8 mouse cellular contexts compared by ENCODE assay signal in the genomic region with DNA sequence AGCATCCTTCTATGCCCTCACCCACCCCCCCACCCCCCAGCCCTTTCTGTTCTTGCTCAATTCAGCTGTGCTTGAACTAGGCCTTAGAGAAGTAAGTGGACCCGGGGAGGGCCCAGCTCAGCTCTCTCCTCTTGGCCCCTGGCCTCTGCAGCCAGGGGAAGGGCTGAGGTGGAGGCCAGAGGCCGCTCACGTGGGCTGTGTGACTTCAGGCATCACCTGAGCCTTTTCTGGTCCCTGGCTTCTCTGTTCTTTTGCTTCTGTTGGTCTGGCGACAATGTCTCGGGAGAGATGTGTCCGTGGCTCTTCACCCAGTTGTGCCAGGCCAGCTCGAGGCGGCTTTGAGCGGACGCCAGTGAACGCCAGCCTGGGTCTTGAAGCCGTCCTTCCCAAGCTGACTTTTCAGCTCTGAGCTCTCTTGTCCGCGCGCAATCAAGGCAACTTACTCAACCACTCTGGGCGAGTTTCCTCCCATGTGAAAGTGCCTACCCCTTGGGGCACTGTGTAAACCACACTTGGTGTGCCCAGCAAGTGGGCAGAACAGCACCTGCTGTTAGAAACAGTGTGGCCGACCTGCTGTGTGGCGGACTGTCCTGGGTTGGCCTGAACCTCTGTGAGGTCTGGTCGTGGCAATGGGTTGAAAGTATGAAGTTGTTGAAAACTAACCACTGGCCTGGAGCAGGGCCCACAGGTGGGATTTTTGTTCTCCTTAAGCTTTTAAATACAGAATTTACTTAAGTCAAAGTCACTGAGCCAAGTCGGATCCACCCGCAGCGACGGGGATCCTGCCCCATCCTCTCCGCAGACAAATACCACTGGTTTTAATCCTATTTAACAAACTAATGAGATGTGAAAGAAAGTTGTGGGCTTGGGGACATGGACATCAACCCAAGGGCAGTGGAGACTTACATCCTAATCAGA.
DNase-seq lines count a peak whose midpoint lies in the region; ATAC-seq lines count a peak whose summit lies in the region.

No protein-coding gene starts in this region.

- no peaks in the 10 kb centered on the region for H3K27me3 ChIP-seq in kidney, embryonic 16.5 days (ENCODE audit: insufficient read depth, low read length)
- no peaks in the 10 kb centered on the region for H3K27me3 ChIP-seq in embryonic facial prominence, embryonic 10.5 days (replicated peaks; ENCODE audit: low read depth, poor library complexity, severe bottlenecking)
- H3K27me3 ChIP-seq in intestine, embryonic 16.5 days (replicated peaks; ENCODE audit: control insufficient read depth, insufficient read depth, low read length) = no peaks in the 10 kb centered on the region

- H3K4me1 ChIP-seq in kidney, embryonic 16.5 days (ENCODE audit: insufficient read depth, low read length) = peaks cover 45% of the 10 kb centered on the region
- peaks cover 70% of the 10 kb centered on the region for H3K4me1 ChIP-seq in embryonic facial prominence, embryonic 10.5 days
- H3K4me1 ChIP-seq in intestine, embryonic 16.5 days (ENCODE audit: control insufficient read depth, insufficient read depth, low read length) = peaks cover 43% of the 10 kb centered on the region

- peak overlapping the region; percentile 70; the same call in 1 of the 2 replicates for H3K4me2 ChIP-seq in kidney, embryonic 16.5 days (replicated peaks; ENCODE audit: low read depth, low read length)
- peak overlapping the region; percentile 90; the same call in 1 of the 2 replicates for H3K4me2 ChIP-seq in intestine, embryonic 16.5 days (ENCODE audit: low read depth, low read length)

- intact Hi-C loops in left cerebral cortex, postnatal 10 days (cut with DNase I) = no loop called here

- no peak for DNase-seq in kidney, postnatal 14 days
- no peak for DNase-seq in embryonic facial prominence, embryonic 10.5 days (ENCODE audit: low spot score)
- peak; percentile 38 to 42 for DNase-seq in natural killer cell, adult 2 months (ENCODE audit: low spot score in 2 of 2)
- no peak for DNase-seq in left cerebral cortex, adult 8-10 months (ENCODE audit: low spot score in 2 of 2)
- DNase-seq in left cerebral cortex, postnatal 10 days (ENCODE audit: extremely low spot score in 1 of 2, low spot score in 2 of 2) = no peak
- no peak for DNase-seq in retina, postnatal 1 day

- WGBS in kidney, embryonic 16.5 days = 88% methylated on average over 24 of the region's 24 CpGs
- 71% methylated on average over 24 of the region's 24 CpGs for WGBS in embryonic facial prominence, embryonic 10.5 days
- 84% methylated on average over 24 of the region's 24 CpGs for WGBS in intestine, embryonic 16.5 days

- no peaks in the 10 kb centered on the region for H3K9me3 ChIP-seq in kidney, embryonic 16.5 days (ENCODE audit: low read length)
- no peaks in the 10 kb centered on the region for H3K9me3 ChIP-seq in embryonic facial prominence, embryonic 10.5 days
- no peaks in the 10 kb centered on the region for H3K9me3 ChIP-seq in intestine, embryonic 16.5 days (ENCODE audit: control insufficient read depth, low read length)

- no peak overlapping the region for H3K4me3 ChIP-seq in kidney, embryonic 16.5 days (ENCODE audit: low read length)
- H3K4me3 ChIP-seq in embryonic facial prominence, embryonic 10.5 days = peak overlapping the region; percentile 74
- H3K4me3 ChIP-seq in intestine, embryonic 16.5 days (ENCODE audit: low read length) = peak overlapping the region; percentile 63; the same call in 1 of the 2 replicates

- no peak for ATAC-seq in kidney, embryonic 16.5 days (ENCODE audit: low FRiP score, low TSS enrichment)
- ATAC-seq in intestine, embryonic 16.5 days = no peak

- H3K27ac ChIP-seq in kidney, embryonic 16.5 days (ENCODE audit: low read length) = peak overlapping the region; percentile 93
- H3K27ac ChIP-seq in embryonic facial prominence, embryonic 10.5 days (replicated peaks) = peak overlapping the region; percentile 93; the same call in 1 of the 2 replicates
- peak overlapping the region; percentile 98; the same call in 1 of the 2 replicates for H3K27ac ChIP-seq in intestine, embryonic 16.5 days (ENCODE audit: low read length)

- H3K36me3 ChIP-seq in kidney, embryonic 16.5 days (ENCODE audit: insufficient read depth, low read length) = no peaks in the 10 kb centered on the region
- 0 out of 2 replicates have a peak, but pooled peaks cover 7% of the 10 kb centered on the region for H3K36me3 ChIP-seq in embryonic facial prominence, embryonic 10.5 days (replicated peaks)
- no peaks in the 10 kb centered on the region for H3K36me3 ChIP-seq in intestine, embryonic 16.5 days (ENCODE audit: control insufficient read depth, insufficient read depth, low read length)

- H3K9ac ChIP-seq in kidney, embryonic 16.5 days (replicated peaks; ENCODE audit: low read length) = no peak overlapping the region
- H3K9ac ChIP-seq in intestine, embryonic 16.5 days (ENCODE audit: low read depth, low read length) = peak overlapping the region; percentile 88; the same call in 1 of the 2 replicates

Comparison
In these comparisons a context has a peak if more than half of its experiments do, and no peak if none do; other contexts are left out.
1. DNase-seq: peak in natural killer cell, adult 2 months (2 of 2); none in kidney, postnatal 14 days (single experiment), embryonic facial prominence, embryonic 10.5 days (single experiment), left cerebral cortex, adult 8-10 months (0 of 2), left cerebral cortex, postnatal 10 days (0 of 2) and retina, postnatal 1 day (single experiment).
2. Peak in every context shown above with its lines, with median percentiles within 50 percentile points of each other: H3K27ac ChIP-seq.